Mouse (Mus musculus): ENCODE data around the gene Agap1.

DNA sequence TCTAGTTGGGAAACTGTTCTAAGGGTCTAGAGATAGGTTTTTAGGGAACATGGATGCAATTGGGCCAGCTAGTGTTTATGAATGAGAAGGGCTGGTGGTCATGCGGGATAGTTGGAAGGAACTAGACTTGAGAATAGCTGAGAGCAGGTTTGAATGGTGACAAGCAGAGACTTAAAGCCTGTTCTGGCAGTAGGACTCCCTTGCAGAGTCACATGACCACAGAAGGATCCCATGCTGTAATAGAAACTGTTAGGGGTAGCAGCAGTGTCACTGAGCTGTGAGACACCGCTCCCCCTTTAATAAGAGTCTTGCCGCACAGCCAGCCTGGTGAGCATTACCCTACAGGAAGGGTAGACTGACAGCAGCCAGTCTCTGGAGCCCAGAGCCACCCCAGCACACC is 201.6 kb downstream of the Agap1 start:
- TF ChIP-seq CTCF (IDR thresholded peaks at IDR 0.05) (no peak), EP300 (IDR thresholded peaks at IDR 0.05) (no peak)
